Mouse (Mus musculus) kidney, embryonic 16.5 days (tissue): ENCODE measurements at regions not wholly inside any gene's neighbourhood (a gene's known extent, or its start where the extent isn't known, plus 50 kb on each side); places are given as distances from the start of the nearest gene placed in this dataset.

Experiments used
- ATAC-seq: fragments of 200-750 bp; cut with Nextera tagmentation; 2 replicates; pipeline ENCODE4 v1.8.0; 2017; ENCODE audit warnings: moderate TSS enrichment; ENCODE audit not compliant: low FRiP score, low TSS enrichment
- H3K27ac ChIP-seq: fragments of 300-500 bp; sonication (generic); 2 replicates; pipeline ENCODE4 v1.5.1; 2014; ENCODE audit warnings: low read length
- H3K27me3 ChIP-seq: fragments of 300-500 bp; sonication (generic); 2 replicates; pipeline ENCODE4 v1.6.1; 2014; ENCODE audit warnings: low read length, control low read depth, mixed read lengths; ENCODE audit not compliant: insufficient read depth
- H3K36me3 ChIP-seq: fragments of 300-500 bp; sonication (generic); 2 replicates; pipeline ENCODE4 v1.6.1; 2014; ENCODE audit warnings: low read length, control low read depth, mixed read lengths; ENCODE audit not compliant: insufficient read depth
- H3K4me1 ChIP-seq: fragments of 300-500 bp; sonication (generic); 2 replicates; pipeline ENCODE4 v1.6.1; 2014; ENCODE audit warnings: low read length, control low read depth, mixed read lengths; ENCODE audit not compliant: insufficient read depth
- H3K4me2 ChIP-seq: fragments of 300-500 bp; sonication (generic); replicated peaks from 2 replicates; pipeline ENCODE4 v1.6.1; 2014; ENCODE audit warnings: low read depth, low read length
- H3K4me3 ChIP-seq: fragments of 300-500 bp; sonication (generic); 2 replicates; pipeline ENCODE4 v1.5.1; 2014; ENCODE audit warnings: mild to moderate bottlenecking, low read length
- H3K9ac ChIP-seq: fragments of 300-500 bp; sonication (generic); replicated peaks from 2 replicates; pipeline ENCODE4 v1.6.1; 2014; ENCODE audit warnings: low read length
- H3K9me3 ChIP-seq: fragments of 300-500 bp; sonication (generic); 2 replicates; pipeline ENCODE4 v1.6.1; 2016; ENCODE audit warnings: low read length, control low read depth
- WGBS: fragments of 180-500 bp; shearing (Covaris S2); extraction: QIAGEN DNeasy Blood & Tissue Kit; methylation state at CpG from one replicate; pipeline ENCODE4 v1.1.7; 2014; 5-methylcytosine and 5-hydroxymethylcytosine counted together

DNA sequence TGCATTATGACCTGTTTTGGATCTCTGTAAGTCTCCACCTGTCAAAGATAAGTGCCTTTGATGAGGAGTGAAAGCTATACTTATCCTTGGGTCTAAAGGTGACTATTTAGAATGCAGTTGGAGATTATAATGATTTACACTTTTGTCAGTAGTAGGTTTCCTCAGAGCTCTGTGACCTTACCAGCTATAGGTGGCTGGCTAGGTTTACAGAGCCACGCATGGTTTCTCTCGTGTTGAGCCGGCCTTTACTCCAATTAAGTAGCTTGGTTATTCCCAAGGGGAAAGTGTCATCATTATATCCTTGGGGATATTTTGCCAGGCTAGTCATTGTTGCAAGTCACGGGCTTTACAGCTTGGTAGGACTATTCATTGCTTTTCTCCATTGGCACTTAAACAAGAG lies 408.5 kb upstream of the Ube2e3 start:
- Histone ChIP-seq H3K4me3 (no peak overlapping the region), H3K4me2 (no peak overlapping the region), H3K4me1 (no peaks in the 10 kb centered on the region), H3K9ac (no peak overlapping the region), H3K36me3 (no peaks in the 10 kb centered on the region), H3K9me3 (no peaks in the 10 kb centered on the region), H3K27me3 (no peaks in the 10 kb centered on the region), H3K27ac (no peak overlapping the region)
- peak; percentile 63; the same call in 1 of the 2 replicates for ATAC-seq
- 37% methylated on average over 4 of the region's 4 CpGs for WGBS

DNA sequence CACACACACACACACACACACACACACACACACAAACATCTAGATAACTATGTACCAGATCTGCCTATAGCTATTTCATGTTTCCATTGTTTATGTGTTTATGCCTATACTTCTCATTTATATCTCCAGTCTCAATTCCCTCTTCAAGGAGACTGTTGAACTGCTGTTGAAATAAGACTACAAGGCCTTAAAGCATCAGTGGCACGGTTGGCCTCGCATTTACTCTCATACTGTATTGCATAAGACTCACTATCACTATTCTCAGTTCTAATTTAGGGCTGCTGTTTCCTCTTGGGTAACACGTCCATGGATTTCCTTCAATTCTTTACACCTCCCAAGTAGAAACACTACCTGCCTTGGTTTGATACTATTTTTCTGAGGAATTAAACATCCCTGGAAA lies 414.5 kb upstream of the Ube2e3 start:
- ATAC-seq = no peak
- Histone ChIP-seq H3K27ac (no peak overlapping the region), H3K9ac (no peak overlapping the region), H3K9me3 (no peaks in the 10 kb centered on the region), H3K4me2 (no peak overlapping the region), H3K4me1 (no peaks in the 10 kb centered on the region), H3K27me3 (no peaks in the 10 kb centered on the region), H3K36me3 (no peaks in the 10 kb centered on the region), H3K4me3 (no peak overlapping the region)
- WGBS = 85% methylated on average over 3 of the region's 3 CpGs

DNA sequence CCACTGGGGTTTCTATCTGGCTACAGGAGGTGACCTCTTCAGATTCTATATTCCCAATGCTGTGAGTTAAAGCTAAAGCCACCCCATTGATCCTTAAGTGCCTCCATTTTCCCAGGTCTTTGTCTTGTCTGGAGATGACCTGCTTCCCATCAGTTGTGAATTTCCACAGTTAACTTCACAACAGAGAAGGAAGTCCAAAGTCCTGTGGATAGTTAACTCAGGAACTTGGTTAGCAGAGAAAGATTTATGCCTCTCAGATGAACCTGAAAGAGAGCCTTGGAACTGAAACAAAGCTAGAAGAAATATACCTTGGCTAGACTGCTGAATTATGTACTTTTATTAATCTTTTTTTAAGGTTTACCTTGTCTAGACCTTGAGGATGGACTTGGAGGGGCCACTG lies 431.1 kb upstream of the Ube2e3 start:
- Histone ChIP-seq H3K9ac (no peak overlapping the region), H3K9me3 (no peaks in the 10 kb centered on the region), H3K27me3 (no peaks in the 10 kb centered on the region), H3K4me1 (no peaks in the 10 kb centered on the region), H3K4me3 (no peak overlapping the region), H3K4me2 (no peak overlapping the region), H3K27ac (no peak overlapping the region), H3K36me3 (no peaks in the 10 kb centered on the region)
- no peak for ATAC-seq

DNA sequence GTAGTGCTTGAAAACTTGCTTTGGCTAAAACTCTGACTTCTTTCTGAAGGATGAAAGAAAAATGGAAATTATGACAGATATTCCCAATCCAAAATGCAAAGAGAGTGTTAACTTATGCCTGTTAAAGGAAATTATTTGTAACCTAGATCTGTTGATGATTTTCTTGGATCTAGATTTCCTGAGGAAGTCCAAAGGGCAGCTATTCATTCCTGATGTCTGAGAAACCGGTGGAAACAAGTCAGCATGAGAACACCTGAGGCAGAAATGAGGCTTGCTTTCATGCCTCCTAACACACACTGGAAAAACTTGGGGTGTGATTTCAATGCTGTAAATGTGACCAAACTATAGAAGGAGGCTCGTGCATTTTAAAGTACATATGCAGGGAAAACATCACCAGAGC lies 432.9 kb upstream of the Ube2e3 start:
- Histone ChIP-seq H3K27me3 (no peaks in the 10 kb centered on the region), H3K36me3 (no peaks in the 10 kb centered on the region), H3K4me2 (no peak overlapping the region), H3K4me1 (no peaks in the 10 kb centered on the region), H3K9me3 (no peaks in the 10 kb centered on the region), H3K27ac (no peak overlapping the region), H3K9ac (no peak overlapping the region), H3K4me3 (no peak overlapping the region)
- WGBS = 72% methylated on average over 2 of the region's 2 CpGs
- ATAC-seq = no peak

DNA sequence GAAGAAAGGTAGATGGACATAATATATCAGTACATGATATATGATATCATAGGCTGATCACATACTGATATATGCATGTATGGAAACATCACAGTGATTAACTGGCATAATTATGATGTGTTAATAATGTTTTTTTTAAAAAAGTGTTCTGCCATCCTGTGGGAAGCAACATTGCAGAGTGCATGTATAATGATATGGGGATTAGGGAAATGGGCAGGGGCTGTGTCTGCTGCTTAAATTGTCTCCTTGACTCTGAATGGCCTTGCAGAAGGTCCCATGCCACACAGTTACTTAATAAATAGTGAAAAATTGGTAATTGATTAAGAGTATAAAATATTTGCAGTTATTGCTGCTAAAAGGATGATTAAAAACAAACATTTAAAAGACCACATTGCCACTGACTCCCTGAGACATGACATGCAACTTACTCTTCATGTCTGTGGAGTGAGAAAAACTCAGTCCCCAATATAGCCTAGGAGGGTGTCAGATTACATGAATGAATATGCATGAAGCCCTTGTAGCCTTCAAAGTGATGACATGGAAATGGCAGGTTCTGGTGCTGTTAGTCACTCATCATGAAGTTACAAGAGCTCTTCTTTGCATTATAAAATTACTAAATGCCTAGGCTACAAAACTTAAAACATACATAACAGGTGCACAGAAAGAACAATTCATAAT lies 440.1 kb upstream of the Ube2e3 start:
- Histone ChIP-seq H3K4me1 (no peaks in the 10 kb centered on the region), H3K27ac (no peak overlapping the region)
- ATAC-seq = no peak

DNA sequence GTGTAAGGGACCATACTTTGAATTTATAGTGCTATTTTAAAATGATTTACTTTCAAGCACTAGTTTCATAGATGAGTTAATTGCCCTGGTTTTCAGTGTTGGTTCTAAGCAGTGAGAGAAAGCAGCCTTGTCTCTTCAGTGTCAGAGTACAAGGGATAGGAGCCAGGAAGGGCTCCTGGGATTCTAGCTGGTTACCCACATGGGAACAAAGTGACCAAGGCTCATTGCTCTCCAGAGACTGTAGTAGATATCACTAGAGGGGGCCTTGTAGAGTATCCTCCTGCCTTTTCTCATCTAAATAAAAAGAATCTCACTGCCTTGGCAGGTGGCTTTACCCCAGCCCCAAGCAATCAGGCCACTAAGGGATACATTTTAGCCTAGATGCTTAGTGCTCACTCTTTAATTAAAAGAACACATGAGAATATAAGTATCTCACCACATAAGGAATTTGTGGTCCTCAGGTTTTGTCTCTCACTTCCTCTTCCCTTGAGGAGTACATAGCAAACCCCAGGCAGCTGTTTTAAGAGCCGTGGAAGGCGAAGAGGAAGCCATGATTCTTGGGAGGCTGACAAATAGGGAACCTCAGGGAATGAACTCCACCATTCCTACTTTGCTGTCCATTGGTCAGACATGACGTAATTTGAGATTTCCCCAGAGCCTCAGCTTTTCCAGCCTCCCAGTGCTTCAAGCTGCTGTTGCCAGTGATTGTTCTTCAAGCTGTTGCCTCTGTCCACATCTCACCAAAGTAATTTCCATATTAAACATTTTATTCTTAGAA lies 449.2 kb upstream of the Ube2e3 start:
- no peaks in the 10 kb centered on the region for H3K4me1 ChIP-seq
- ATAC-seq = no peak
- 42% methylated on average over 3 of the region's 3 CpGs for WGBS

More for the DNA sequence above, 440.1 kb upstream of the Ube2e3 start:
- H3K9me3 ChIP-seq = no peaks in the 10 kb centered on the region
- no peaks in the 10 kb centered on the region for H3K36me3 ChIP-seq
- no peaks in the 10 kb centered on the region for H3K27me3 ChIP-seq
- H3K9ac ChIP-seq = no peak overlapping the region
- H3K4me2 ChIP-seq = no peak overlapping the region
- H3K4me3 ChIP-seq = no peak overlapping the region

DNA sequence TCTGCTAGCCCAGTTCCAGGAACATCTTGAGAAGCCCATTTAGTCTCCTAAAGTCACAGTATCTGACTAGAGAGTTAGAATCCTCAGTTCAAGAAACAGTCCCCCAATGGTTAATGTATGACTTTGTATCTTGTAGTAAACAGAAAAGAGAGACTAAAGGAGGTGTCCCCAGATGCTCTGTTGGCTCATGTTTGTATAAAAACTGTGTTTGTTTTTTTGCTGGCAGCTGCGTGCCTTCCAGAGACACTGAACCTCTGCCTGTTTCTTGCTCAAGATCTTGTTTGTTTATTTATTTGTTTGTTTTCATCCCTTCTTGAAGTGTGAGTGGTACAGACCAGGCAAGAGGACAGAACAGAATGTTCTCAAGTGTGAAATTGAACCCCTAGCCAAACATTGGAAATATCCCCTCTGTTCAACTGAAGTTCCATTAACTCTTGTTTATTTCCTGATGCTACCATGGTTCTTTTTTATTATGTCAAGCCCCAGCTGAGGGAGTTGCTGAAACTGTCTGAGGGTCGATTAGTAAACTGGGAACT lies 451.3 kb upstream of the Ube2e3 start:
- Histone ChIP-seq H3K27me3 (no peaks in the 10 kb centered on the region), H3K4me3 (no peak overlapping the region), H3K4me1 (no peaks in the 10 kb centered on the region), H3K9me3 (no peaks in the 10 kb centered on the region), H3K9ac (no peak overlapping the region), H3K27ac (no peak overlapping the region), H3K4me2 (no peak overlapping the region), H3K36me3 (no peaks in the 10 kb centered on the region)
- WGBS = 48% methylated on average over 2 of the region's 2 CpGs
- no peak for ATAC-seq

More for the DNA sequence above, 449.2 kb upstream of the Ube2e3 start:
- Histone ChIP-seq H3K9me3 (no peaks in the 10 kb centered on the region), H3K27me3 (no peaks in the 10 kb centered on the region), H3K9ac (no peak overlapping the region), H3K4me2 (no peak overlapping the region), H3K36me3 (no peaks in the 10 kb centered on the region), H3K4me3 (no peak overlapping the region), H3K27ac (no peak overlapping the region)

DNA sequence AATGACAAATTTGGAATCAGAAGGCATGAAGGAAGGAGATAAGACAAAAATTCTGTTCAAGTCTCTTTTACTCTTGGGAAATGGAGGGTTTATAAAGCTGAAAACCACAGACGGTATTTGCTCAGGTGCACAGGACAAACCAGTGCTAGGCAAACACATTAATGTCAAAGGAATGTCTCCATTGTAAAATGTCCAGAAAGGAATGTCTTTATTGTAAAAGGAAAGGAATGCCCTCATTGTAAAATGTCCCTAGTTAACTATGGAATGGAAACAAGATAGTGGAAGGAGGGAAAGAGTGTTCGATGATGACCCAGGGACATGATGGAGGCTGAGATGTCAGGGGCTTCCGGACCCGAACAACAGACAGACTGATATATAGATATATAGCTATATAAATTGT lies 454.9 kb upstream of the Ube2e3 start:
- H3K9ac ChIP-seq = no peak overlapping the region
- 82% methylated on average over 4 of the region's 4 CpGs for WGBS
- H3K4me2 ChIP-seq = no peak overlapping the region

DNA sequence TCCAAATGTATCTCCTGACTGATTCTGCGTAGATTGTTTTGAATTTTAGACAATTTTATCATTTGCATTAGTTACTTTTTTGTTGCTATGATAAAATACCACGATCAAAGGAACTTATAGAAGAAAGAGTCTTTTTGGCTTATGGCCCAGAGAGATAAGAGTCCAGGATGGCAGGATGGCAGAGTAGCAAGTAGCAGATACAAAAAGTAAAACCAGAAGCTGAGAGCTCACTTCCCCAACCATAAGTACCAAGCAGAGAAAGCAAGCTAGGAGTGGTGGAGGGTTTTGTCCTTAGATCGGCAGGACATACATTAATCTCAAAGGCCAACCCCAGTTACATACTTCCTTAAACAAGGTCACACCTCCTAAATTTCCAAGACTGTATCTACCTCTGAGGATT lies 457.7 kb upstream of the Cwc22 start:
- Histone ChIP-seq H3K4me1 (no peaks in the 10 kb centered on the region), H3K9me3 (no peaks in the 10 kb centered on the region), H3K27me3 (no peaks in the 10 kb centered on the region), H3K27ac (no peak overlapping the region), H3K4me3 (no peak overlapping the region), H3K9ac (no peak overlapping the region), H3K4me2 (no peak overlapping the region), H3K36me3 (no peaks in the 10 kb centered on the region)
- WGBS = 77% methylated on average over 3 of the region's 3 CpGs
- ATAC-seq = no peak

More for the DNA sequence above, 454.9 kb upstream of the Ube2e3 start:
- no peaks in the 10 kb centered on the region for H3K27me3 ChIP-seq
- no peaks in the 10 kb centered on the region for H3K36me3 ChIP-seq
- no peak overlapping the region for H3K27ac ChIP-seq
- H3K9me3 ChIP-seq = no peaks in the 10 kb centered on the region
- H3K4me3 ChIP-seq = no peak overlapping the region
- H3K4me1 ChIP-seq = no peaks in the 10 kb centered on the region
- ATAC-seq = no peak

DNA sequence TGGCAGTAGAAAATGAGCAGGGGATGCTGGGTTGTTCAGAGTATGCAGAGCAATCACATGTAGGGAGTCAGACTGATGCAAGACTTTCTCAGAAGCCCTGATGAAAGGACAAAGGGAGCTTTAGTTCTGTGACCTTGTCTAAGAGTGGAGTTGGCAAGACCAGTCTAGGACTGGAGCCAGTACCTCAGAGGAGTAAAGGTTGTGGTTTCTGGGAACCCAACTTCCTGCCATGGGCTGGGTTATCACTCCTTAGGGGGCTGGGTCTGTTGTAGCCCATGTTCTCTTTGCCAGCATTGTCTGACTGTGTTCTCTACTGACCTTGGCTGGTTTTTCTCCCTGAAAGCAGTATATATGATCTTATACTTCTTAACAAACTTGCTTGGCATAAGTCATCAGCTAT lies 453.1 kb upstream of the Cwc22 start:
- no peaks in the 10 kb centered on the region for H3K9me3 ChIP-seq
- no peaks in the 10 kb centered on the region for H3K4me1 ChIP-seq
- no peaks in the 10 kb centered on the region for H3K36me3 ChIP-seq
- H3K27me3 ChIP-seq = no peaks in the 10 kb centered on the region
- H3K4me3 ChIP-seq = no peak overlapping the region
- no peak overlapping the region for H3K4me2 ChIP-seq
- H3K27ac ChIP-seq = no peak overlapping the region
- ATAC-seq = no peak
- H3K9ac ChIP-seq = no peak overlapping the region
